Mouse (Mus musculus): ENCODE data around the gene Mrpl9. TPM values are rescaled to one million over a fixed set of nuclear protein-coding genes. Genes with fewer than 3 reads are reported as not detected.

The Mrpl9 gene
- polyA plus RNA-seq (2012), result 60.0 and 65.6 TPM in 2 replicates

GRCm38 (mm10) chr3:94442951-94443596, at the start of gene Mrpl9:
TSS of gene Mrpl9 (plus strand) at chr3:94443318.

GRCm38 (mm10) chr3:94398217-94398616, 44.9 kb upstream of the Mrpl9 start, which contains the start of gene Lingo4:
TSS of gene Lingo4 (plus strand) at chr3:94398517.

GRCm38 (mm10) chr3:94413031-94413679, 30.0 kb upstream of the Mrpl9 start, which contains the start of gene Tdrkh:
TSS of gene Tdrkh (plus strand) at chr3:94413273.

GRCm38 (mm10) chr3:94443597-94443964, 463 bp downstream of the Mrpl9 start, which contains the start of gene Oaz3:
TSS of gene Oaz3 (minus strand) at chr3:94443915.

GRCm38 (mm10) chr3:94477981-94478422, 34.9 kb downstream of the Mrpl9 start, which contains the start of gene Celf3:
TSS of gene Celf3 (plus strand) at chr3:94478295.

GRCm38 (mm10) chr3:94480291-94480884, 37.3 kb downstream of the Mrpl9 start, which contains the start of gene Riiad1:
TSS of gene Riiad1 (minus strand) at chr3:94480341.

Other genes with a start within 250 kb of the Mrpl9 start
- gene Gm5286, start 246.6 kb upstream of the Mrpl9 start, polyA plus RNA-seq (2012), result not detected in 2 replicates
- gene Gm4778, start 179.3 kb upstream of the Mrpl9 start, polyA plus RNA-seq (2012), result not detected in 2 replicates
- 0.39 and 0.41 TPM in 2 replicates for gene Them4, start 133.2 kb upstream of the Mrpl9 start, polyA plus RNA-seq (2012)
- gene Them5, start 101.2 kb upstream of the Mrpl9 start, polyA plus RNA-seq (2012), result not detected in 2 replicates
- not detected in 2 replicates for gene C2cd4d, start 80.9 kb upstream of the Mrpl9 start, polyA plus RNA-seq (2012)
- 0.13 and 0.22 TPM in 2 replicates for gene Rorc, start 70.5 kb upstream of the Mrpl9 start, polyA plus RNA-seq (2012)
- gene Lingo4, start 44.8 kb upstream of the Mrpl9 start, polyA plus RNA-seq (2012), result 0.04 and 0.07 TPM in 2 replicates
- gene Tdrkh, start 30.0 kb upstream of the Mrpl9 start, polyA plus RNA-seq (2012), result 2.3 and 3.4 TPM in 2 replicates
- not detected in 2 replicates for gene Oaz3, start 597 bp downstream of the Mrpl9 start, polyA plus RNA-seq (2012)
- not detected in 2 replicates for gene Celf3, start 35.0 kb downstream of the Mrpl9 start, polyA plus RNA-seq (2012)
- 0.10 TPM in 1 of 2 replicates, not detected in the other for gene Riiad1, start 37.0 kb downstream of the Mrpl9 start, polyA plus RNA-seq (2012)
- 5.6 and 6.2 TPM in 2 replicates for gene Snx27, start 139.4 kb downstream of the Mrpl9 start, polyA plus RNA-seq (2012)
- gene Gm10972, start 199.8 kb downstream of the Mrpl9 start, polyA plus RNA-seq (2012), result not detected in 2 replicates
- gene Tuft1, start 215.6 kb downstream of the Mrpl9 start, polyA plus RNA-seq (2012), result 2.0 and 3.0 TPM in 2 replicates